Mouse (Mus musculus): ENCODE data around the gene B9d2. TPM values are rescaled to one million over a fixed set of nuclear protein-coding genes. Genes with fewer than 3 reads are reported as not detected.

The B9d2 gene
- total RNA-seq, 1 experiment: 5.5 TPM

DNA sequence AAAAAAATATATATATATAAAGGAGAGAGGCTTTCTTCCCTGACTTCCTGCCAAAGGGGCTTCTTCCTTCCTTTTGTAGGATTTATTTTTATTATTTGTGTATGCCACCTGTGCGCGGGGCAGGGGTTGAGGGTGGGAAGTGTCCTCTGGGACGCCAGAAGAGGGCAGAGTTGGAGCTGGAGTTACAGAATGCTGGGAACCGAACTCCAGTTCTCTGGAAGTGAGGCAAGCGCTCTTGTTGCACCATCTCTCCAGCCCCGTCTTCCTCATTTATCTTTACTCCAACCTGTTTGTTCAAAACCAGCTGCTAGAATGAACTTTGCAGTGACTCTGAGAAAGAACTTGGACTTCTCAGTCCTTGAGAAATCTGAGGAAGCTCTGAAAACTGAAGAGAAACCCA is 609 bp upstream of the B9d2 start:
- Histone ChIP-seq H3K9me3 (ENCODE audit: control insufficient read depth, insufficient read depth, low read depth, low read length) (no peaks in the 10 kb centered on the region), H3K4me3 (ENCODE audit: insufficient read depth in 1 of 2, low read depth in 1 of 2, low read length in 2 of 2, poor library complexity in 1 of 2, severe bottlenecking in 1 of 2) (peak overlapping the region; percentile 85 to 89; a peak in 2 of 4 replicates), H3K36me3 (ENCODE audit: control insufficient read depth, insufficient read depth, low read length, poor library complexity, severe bottlenecking) (no peaks in the 10 kb centered on the region), H3K4me1 (ENCODE audit: control insufficient read depth in 2 of 2, insufficient read depth in 2 of 2, low read length in 2 of 2, poor library complexity in 1 of 2) (peaks cover 0 to 12% of the 10 kb centered on the region in 2 experiments; a peak in 1 of 4 replicates), H3K27ac (ENCODE audit: insufficient read depth, low read depth, low read length, poor library complexity, severe bottlenecking) (no peak overlapping the region), H3K9ac (ENCODE audit: insufficient read depth, low read depth, low read length, poor library complexity, severe bottlenecking) (no peak overlapping the region; the same call in 1 of the 2 replicates)
- TF ChIP-seq CHD2 (IDR thresholded peaks at IDR 0.05; ENCODE audit: low read depth, low read length) (no peak), MAFK (IDR thresholded peaks at IDR 0.05; ENCODE audit: insufficient read depth, low read depth, low read length) (no peak)
- in situ Hi-C loops (cut with MboI; ENCODE audit: low sequenced_read_pairs in 2 of 2, unreplicated experiment in 2 of 2): no loop called here
- DNase-seq (ENCODE audit: low read depth, low spot score): no peak

DNA sequence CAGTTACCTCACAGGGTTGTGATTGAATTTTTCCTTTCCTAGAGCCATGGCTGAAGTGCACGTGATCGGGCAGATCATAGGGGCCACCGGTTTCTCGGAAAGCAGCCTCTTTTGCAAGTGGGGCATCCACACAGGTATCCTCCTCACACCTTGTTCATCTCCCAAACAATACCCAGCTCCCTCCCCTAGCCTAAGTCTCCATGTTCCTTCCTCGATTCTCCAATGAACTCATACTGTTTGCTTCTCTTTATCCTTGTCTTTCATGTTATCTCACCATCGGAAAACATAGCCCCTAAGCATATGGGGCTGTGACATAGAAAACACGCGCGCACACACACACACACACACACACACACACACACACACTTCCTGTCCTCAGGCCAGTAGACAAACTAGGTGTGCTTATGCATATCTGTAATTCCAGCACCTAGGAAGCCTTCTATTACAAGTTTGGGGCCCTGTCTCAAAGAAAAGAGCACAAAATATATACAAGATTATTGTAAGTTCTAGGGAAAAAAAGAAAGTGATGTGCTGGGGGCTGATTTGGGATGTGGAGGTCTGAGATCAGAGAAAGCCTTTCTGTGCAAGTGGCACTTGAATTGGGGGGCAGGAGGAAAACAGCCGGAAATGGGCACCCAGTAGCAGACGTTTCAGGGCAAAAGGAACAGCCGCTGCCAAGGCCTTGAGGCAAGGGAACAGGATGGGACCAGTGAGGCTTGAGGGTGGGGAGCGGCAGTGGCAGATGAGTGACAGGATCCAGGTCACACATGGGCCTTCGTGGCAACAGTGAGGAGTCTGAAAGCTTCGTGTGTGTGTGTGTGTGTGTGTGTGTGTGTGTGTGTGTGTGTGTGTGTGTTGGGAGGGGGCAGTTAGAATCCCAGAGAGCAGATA is 1.0 kb downstream of the B9d2 start:
- Histone ChIP-seq H3K9me3 (ENCODE audit: control insufficient read depth, insufficient read depth, low read depth, low read length) (no peaks in the 10 kb centered on the region), H3K27ac (ENCODE audit: insufficient read depth, low read depth, low read length, poor library complexity, severe bottlenecking) (no peak overlapping the region), H3K4me3 (ENCODE audit: insufficient read depth in 1 of 2, low read depth in 1 of 2, low read length in 2 of 2, poor library complexity in 1 of 2, severe bottlenecking in 1 of 2) (0 out of 4 replicates have a peak overlapping the region, but pooled peaks of 1 of the 2 experiments have one; percentile 85), H3K9ac (ENCODE audit: insufficient read depth, low read depth, low read length, poor library complexity, severe bottlenecking) (no peak overlapping the region), H3K36me3 (ENCODE audit: control insufficient read depth, insufficient read depth, low read length, poor library complexity, severe bottlenecking) (no peaks in the 10 kb centered on the region), H3K4me1 (ENCODE audit: control insufficient read depth in 2 of 2, insufficient read depth in 2 of 2, low read length in 2 of 2, poor library complexity in 1 of 2) (peaks cover 0 to 14% of the 10 kb centered on the region in 2 experiments; a peak in 1 of 4 replicates)
- no peak for DNase-seq (ENCODE audit: low read depth, low spot score)
- TF ChIP-seq CHD2 (IDR thresholded peaks at IDR 0.05; ENCODE audit: low read depth, low read length) (no peak), HCFC1 (IDR thresholded peaks at IDR 0.05; ENCODE audit: borderline replicate concordance, insufficient read depth, low read length) (no peak), ZC3H11A (IDR thresholded peaks at IDR 0.05; ENCODE audit: borderline replicate concordance, low read depth, low read length) (no peak), MAFK (IDR thresholded peaks at IDR 0.05; ENCODE audit: insufficient read depth, low read depth, low read length) (no peak), ZNF384 (IDR thresholded peaks at IDR 0.05; ENCODE audit: low read depth, low read length) (no peak)
- in situ Hi-C loops (cut with MboI; ENCODE audit: low sequenced_read_pairs in 2 of 2, unreplicated experiment in 2 of 2): no loop called here

DNA sequence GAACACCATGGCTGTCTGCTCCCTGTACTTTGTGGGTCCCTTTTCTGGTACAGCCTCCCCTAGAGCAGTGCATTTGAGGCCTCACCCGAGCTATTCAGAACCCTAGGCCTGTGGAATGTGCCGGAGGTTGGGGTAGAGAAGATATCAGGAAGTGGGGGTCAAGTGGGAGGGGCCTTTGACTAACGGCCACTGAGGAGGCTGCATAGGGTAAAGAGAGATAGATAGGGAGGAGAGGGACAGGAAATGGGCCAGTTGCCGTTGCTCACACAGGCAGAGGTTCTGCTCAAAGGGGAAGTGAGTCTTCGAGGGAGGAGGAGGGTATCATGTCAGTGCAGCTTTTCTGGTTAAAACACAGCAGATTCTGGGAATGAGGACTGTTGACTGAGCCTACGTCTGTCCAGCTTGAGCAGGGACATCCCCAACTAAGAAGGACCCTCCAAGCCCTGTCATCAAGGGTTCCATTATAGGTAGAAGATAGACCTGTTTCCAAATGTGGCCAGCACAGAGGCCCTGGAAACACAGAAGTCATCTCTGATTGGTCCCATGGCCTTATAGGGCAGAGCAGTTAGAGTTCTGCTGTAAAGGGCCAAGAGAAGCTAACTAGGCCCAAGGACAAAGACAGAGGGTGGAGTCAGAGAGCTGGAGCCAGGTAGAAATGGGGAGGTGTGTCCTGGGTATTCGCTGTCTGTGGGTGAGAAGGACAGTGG is 3.0 kb downstream of the B9d2 start:
- no peak for DNase-seq (ENCODE audit: low read depth, low spot score)
- Histone ChIP-seq H3K27ac (ENCODE audit: insufficient read depth, low read depth, low read length, poor library complexity, severe bottlenecking) (no peak overlapping the region), H3K36me3 (ENCODE audit: control insufficient read depth, insufficient read depth, low read length, poor library complexity, severe bottlenecking) (no peaks in the 10 kb centered on the region), H3K4me1 (ENCODE audit: control insufficient read depth in 2 of 2, insufficient read depth in 2 of 2, low read length in 2 of 2, poor library complexity in 1 of 2) (peaks cover 0 to 14% of the 10 kb centered on the region in 2 experiments; a peak in 1 of 4 replicates), H3K9me3 (ENCODE audit: control insufficient read depth, insufficient read depth, low read depth, low read length) (no peaks in the 10 kb centered on the region), H3K4me3 (ENCODE audit: insufficient read depth in 1 of 2, low read depth in 1 of 2, low read length in 2 of 2, poor library complexity in 1 of 2, severe bottlenecking in 1 of 2) (no peak overlapping the region), H3K9ac (ENCODE audit: insufficient read depth, low read depth, low read length, poor library complexity, severe bottlenecking) (no peak overlapping the region)
- in situ Hi-C loops (cut with MboI; ENCODE audit: low sequenced_read_pairs in 2 of 2, unreplicated experiment in 2 of 2): no loop called here
- TF ChIP-seq MAFK (IDR thresholded peaks at IDR 0.05; ENCODE audit: insufficient read depth, low read depth, low read length) (no peak), CHD2 (IDR thresholded peaks at IDR 0.05; ENCODE audit: low read depth, low read length) (no peak), ZC3H11A (IDR thresholded peaks at IDR 0.05; ENCODE audit: borderline replicate concordance, low read depth, low read length) (no peak), HCFC1 (IDR thresholded peaks at IDR 0.05; ENCODE audit: borderline replicate concordance, insufficient read depth, low read length) (no peak), ZNF384 (IDR thresholded peaks at IDR 0.05; ENCODE audit: low read depth, low read length) (no peak)

- H3K9ac ChIP-seq (ENCODE audit: insufficient read depth, low read depth, low read length, poor library complexity, severe bottlenecking): no peak overlapping the region
- H3K4me1 ChIP-seq (ENCODE audit: control insufficient read depth in 2 of 2, insufficient read depth in 2 of 2, low read length in 2 of 2, poor library complexity in 1 of 2): peaks cover 0 to 15% of the 10 kb centered on the region in 2 experiments; a peak in 1 of 4 replicates
- DNase-seq (ENCODE audit: low read depth, low spot score): no peak
- TF ChIP-seq CHD2 (IDR thresholded peaks at IDR 0.05; ENCODE audit: low read depth, low read length) (no peak), ZNF384 (IDR thresholded peaks at IDR 0.05; ENCODE audit: low read depth, low read length) (no peak), MAFK (IDR thresholded peaks at IDR 0.05; ENCODE audit: insufficient read depth, low read depth, low read length) (no peak), HCFC1 (IDR thresholded peaks at IDR 0.05; ENCODE audit: borderline replicate concordance, insufficient read depth, low read length) (no peak), ZC3H11A (IDR thresholded peaks at IDR 0.05; ENCODE audit: borderline replicate concordance, low read depth, low read length) (no peak)
- H3K4me3 ChIP-seq (ENCODE audit: insufficient read depth in 1 of 2, low read depth in 1 of 2, low read length in 2 of 2, poor library complexity in 1 of 2, severe bottlenecking in 1 of 2): no peak overlapping the region
- in situ Hi-C loops (cut with MboI; ENCODE audit: low sequenced_read_pairs in 2 of 2, unreplicated experiment in 2 of 2): no loop called here
- no peak overlapping the region for H3K27ac ChIP-seq (ENCODE audit: insufficient read depth, low read depth, low read length, poor library complexity, severe bottlenecking)
- no peaks in the 10 kb centered on the region for H3K36me3 ChIP-seq (ENCODE audit: control insufficient read depth, insufficient read depth, low read length, poor library complexity, severe bottlenecking)
- no peaks in the 10 kb centered on the region for H3K9me3 ChIP-seq (ENCODE audit: control insufficient read depth, insufficient read depth, low read depth, low read length)
These were observed 4.1 kb downstream of the B9d2 start for GRCm38 (mm10) chr7:25684659-25685058.
